Mouse (Mus musculus): ENCODE measurements at regions not wholly inside any gene's neighbourhood (a gene's known extent, or its start where the extent isn't known, plus 50 kb on each side); places are given as distances from the start of the nearest gene placed in this dataset.

DNA sequence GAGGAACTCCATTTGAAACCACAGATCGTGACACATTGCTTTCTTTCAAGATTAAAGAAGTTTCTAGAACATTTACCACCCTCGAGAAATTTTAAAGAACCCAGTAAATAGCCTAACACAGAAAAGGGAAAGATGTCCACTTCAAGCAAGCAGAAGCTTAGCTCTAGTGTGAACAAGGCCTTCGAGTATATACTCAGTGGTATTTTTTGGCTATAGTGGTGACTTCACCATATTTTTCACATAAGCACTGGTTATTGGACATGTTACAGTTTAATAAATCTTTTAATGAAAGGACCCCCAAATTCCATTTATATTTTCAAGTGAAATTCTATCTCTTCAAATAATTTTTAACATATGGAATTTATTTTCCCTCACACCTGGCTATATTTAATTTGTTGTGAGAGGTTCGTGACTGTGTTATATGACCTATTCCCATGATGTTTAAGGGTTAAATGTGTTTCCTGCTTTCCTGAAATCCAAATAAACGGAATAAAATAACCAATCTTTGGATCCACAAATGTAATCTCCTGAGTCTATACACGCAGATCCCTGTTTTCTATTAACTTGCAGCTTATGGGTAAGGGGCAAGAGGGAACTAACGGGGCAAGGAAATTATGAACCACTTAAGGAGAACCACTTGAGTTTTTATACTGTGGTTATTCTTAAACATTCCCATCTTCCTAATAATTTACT, 60.6 kb upstream of the Tas2r134 start:
- Histone ChIP-seq H3K4me1 (peaks cover 13% of the 10 kb centered on the region; the same call in 1 of the 2 replicates), H3K4me2 (no peak overlapping the region), H3K27ac (no peak overlapping the region), H3K4me3 (no peak overlapping the region), H3K36me3 (no peaks in the 10 kb centered on the region), H3K27me3 (no peaks in the 10 kb centered on the region), H3K9ac (no peak overlapping the region), H3K9me3 (no peaks in the 10 kb centered on the region)
- WGBS, result 30% methylated on average over 7 of the region's 7 CpGs
- ATAC-seq (ENCODE audit: insufficient number of reproducible peaks, low FRiP score, low TSS enrichment, low read depth), result no peak

DNA sequence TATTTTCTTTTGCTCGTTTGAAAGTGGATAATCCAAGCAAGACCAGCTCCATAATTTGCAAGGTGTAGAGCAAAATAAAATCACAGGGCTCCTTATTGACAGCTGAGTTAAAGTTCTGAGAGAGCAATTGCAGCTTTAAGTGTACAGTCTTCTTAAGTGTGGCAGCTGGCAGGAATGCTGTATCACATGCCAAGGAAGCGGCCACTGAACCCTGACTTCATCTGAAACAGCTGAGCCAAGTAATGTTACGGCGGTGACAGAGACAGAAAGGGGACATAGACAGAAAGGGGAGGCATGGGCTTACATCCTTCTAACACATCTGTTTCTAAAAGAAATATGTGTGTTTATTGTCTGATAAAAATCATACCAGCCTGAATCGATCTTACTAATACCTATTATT, 63.4 kb upstream of the Tas2r134 start:
- Histone ChIP-seq H3K9ac (no peak overlapping the region), H3K36me3 (no peaks in the 10 kb centered on the region), H3K4me3 (no peak overlapping the region), H3K4me1 (peaks cover 13% of the 10 kb centered on the region; the same call in 1 of the 2 replicates), H3K4me2 (no peak overlapping the region), H3K27ac (no peak overlapping the region), H3K9me3 (no peaks in the 10 kb centered on the region), H3K27me3 (no peaks in the 10 kb centered on the region)
- WGBS, result 45% methylated on average over 5 of the region's 5 CpGs
- no peak for ATAC-seq (ENCODE audit: insufficient number of reproducible peaks, low FRiP score, low TSS enrichment, low read depth)

DNA sequence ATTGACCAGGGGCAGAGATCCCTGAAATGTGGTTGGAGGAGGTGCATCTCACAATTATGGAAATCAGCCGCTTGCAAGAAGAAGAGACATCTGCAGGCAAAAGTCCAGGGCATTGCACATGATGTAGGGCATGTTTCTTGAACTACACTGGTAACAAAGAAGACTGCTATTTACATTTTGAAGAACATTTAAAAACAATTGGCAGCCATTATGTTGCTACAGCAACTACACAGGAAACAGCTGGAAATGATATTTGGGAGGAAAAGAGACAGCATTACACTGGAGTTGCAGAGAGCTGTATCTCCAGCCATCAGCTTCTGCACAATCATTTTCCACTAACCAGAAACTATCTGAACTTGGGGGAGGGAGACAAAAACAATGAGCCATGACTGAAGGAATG, 64.1 kb upstream of the Tas2r134 start:
- Histone ChIP-seq H3K36me3 (no peaks in the 10 kb centered on the region), H3K4me1 (peaks cover 13% of the 10 kb centered on the region; the same call in 1 of the 2 replicates), H3K4me2 (no peak overlapping the region), H3K4me3 (no peak overlapping the region), H3K27ac (no peak overlapping the region), H3K27me3 (no peaks in the 10 kb centered on the region), H3K9ac (no peak overlapping the region), H3K9me3 (no peaks in the 10 kb centered on the region)
- ATAC-seq (ENCODE audit: insufficient number of reproducible peaks, low FRiP score, low TSS enrichment, low read depth), result no peak
- 74% methylated on average over 1 of the region's 1 CpGs for whole genome bisulfite sequencing

DNA sequence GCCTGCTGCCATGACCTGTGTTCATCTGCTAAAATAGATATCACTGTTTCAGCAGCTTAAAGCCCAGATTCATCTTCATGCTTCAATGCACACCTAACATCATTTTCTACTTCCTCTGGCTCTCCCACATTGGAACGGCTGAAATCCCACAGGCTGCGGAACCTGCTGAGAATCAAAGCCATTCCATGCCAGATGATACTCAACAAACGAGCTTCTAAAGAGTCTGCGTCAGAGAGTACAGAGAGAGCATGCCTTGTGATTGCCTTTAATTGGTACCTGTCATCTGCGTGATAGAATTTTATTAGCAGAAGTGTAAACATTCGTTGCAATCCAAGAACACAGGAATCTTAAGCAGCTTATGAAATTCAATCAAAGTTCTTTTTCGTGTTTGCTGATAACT, 76.4 kb upstream of the Tas2r134 start:
- WGBS, result 25% methylated on average over 7 of the region's 7 CpGs
- Histone ChIP-seq H3K27me3 (no peaks in the 10 kb centered on the region), H3K9me3 (no peaks in the 10 kb centered on the region), H3K27ac (no peak overlapping the region), H3K9ac (no peak overlapping the region), H3K4me2 (no peak overlapping the region), H3K4me3 (no peak overlapping the region), H3K36me3 (no peaks in the 10 kb centered on the region), H3K4me1 (no peaks in the 10 kb centered on the region; the same call in 1 of the 2 replicates)
- no peak for ATAC-seq (ENCODE audit: insufficient number of reproducible peaks, low FRiP score, low TSS enrichment, low read depth)

DNA sequence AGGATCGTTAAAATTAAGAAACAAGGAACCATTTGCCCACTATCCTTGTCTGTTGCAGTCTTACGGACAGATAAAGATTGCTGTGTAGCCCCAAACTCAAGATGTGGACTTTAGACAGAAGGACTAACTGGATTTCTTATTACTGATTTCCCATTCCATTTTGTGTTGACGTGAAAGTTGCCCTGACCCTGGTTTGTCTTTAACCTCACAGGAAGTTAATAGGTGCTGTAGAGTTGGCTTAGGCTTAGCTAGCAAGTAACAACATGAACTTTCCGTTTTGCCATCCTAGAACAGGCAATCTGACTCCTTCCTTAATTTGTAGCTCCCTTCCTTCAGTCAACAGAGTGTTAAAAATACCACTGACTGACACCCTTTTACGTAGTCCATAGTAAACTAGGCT, 78.2 kb upstream of the Tas2r134 start:
- Histone ChIP-seq H3K36me3 (no peaks in the 10 kb centered on the region), H3K9ac (no peak overlapping the region), H3K27ac (no peak overlapping the region), H3K4me2 (no peak overlapping the region), H3K27me3 (no peaks in the 10 kb centered on the region), H3K4me1 (no peaks in the 10 kb centered on the region), H3K9me3 (no peaks in the 10 kb centered on the region), H3K4me3 (no peak overlapping the region)
- no peak for ATAC-seq (ENCODE audit: insufficient number of reproducible peaks, low FRiP score, low TSS enrichment, low read depth)
- 84% methylated on average over 5 of the region's 5 CpGs for WGBS

DNA sequence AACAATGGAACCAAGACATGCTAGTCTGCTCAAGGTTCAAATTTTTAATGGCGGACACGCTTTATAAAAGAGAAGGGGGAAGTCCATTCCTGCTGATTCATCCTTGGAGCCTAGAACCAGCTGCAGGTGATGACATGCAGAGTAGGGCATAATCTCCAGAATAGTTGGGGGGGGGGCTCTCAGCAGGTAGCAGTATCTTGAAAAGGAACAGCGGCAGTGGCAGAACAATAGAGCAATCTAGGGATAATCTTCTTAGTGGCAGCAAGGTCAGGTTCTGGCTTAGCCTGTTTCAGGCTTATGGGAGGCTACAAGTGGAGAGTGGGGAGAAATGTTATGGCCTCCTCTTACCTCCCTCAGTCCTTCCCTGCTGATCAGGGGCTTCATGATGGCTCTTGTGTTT, 81.1 kb upstream of the Tas2r134 start:
- no peak overlapping the region for H3K9ac ChIP-seq
- no peaks in the 10 kb centered on the region for H3K36me3 ChIP-seq
- H3K9me3 ChIP-seq, result no peaks in the 10 kb centered on the region
- no peaks in the 10 kb centered on the region for H3K4me1 ChIP-seq
- ATAC-seq (ENCODE audit: insufficient number of reproducible peaks, low FRiP score, low TSS enrichment, low read depth), result no peak
- no peak overlapping the region for H3K4me3 ChIP-seq
- H3K27me3 ChIP-seq, result no peaks in the 10 kb centered on the region
- H3K27ac ChIP-seq, result no peak overlapping the region
- no peak overlapping the region for H3K4me2 ChIP-seq
- WGBS, result 88% methylated on average over 3 of the region's 3 CpGs

DNA sequence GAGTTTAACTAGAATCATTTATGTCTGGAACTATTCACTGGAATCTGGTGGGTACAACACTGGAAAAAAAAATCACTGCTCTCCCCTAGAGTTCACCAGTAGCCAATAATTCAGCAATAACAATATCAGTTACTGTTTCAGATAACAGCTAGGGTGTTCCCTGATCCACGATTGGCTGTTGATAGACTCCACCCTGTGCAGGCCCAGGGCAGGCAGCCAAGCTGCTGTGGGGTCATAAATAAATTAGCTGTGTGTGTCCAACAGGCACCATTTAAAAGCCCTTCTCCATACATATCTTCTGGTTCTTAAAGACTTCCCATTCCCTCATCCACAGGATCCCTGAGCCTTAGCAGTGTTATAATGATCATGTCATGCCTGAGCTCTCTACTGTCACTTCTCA, 83.4 kb upstream of the Tas2r134 start:
- ATAC-seq (ENCODE audit: insufficient number of reproducible peaks, low FRiP score, low TSS enrichment, low read depth), result no peak
- Histone ChIP-seq H3K27me3 (no peaks in the 10 kb centered on the region), H3K9ac (no peak overlapping the region), H3K4me2 (no peak overlapping the region), H3K27ac (no peak overlapping the region), H3K36me3 (no peaks in the 10 kb centered on the region), H3K9me3 (no peaks in the 10 kb centered on the region), H3K4me3 (no peak overlapping the region), H3K4me1 (no peaks in the 10 kb centered on the region)
- WGBS, result 53% methylated on average over 1 of the region's 1 CpGs

DNA sequence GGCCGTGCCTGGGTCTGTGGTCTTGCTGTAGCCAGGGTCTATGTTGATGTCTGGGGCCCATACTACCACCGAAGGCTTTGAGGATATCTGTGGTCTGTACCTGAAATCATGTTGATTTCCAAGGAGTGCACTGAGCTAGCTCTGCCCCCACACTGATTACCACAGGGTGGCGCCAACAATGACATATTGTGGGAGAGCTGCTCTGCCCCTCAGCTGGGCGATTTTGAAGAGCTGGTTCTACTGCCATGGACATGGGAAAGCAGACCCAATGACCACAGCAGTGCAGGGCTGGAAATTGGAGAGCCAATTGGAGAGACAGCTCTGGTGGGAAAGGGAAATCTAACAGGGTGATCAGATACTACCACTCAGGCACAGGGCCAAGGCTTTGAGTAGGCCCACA, 85.0 kb upstream of the Tas2r134 start:
- H3K27ac ChIP-seq, result no peak overlapping the region
- H3K4me1 ChIP-seq, result no peaks in the 10 kb centered on the region
- H3K27me3 ChIP-seq, result no peaks in the 10 kb centered on the region
- H3K9ac ChIP-seq, result no peak overlapping the region
- no peak overlapping the region for H3K4me2 ChIP-seq
- 79% methylated on average over 4 of the region's 4 CpGs for WGBS
- no peak overlapping the region for H3K4me3 ChIP-seq
- ATAC-seq (ENCODE audit: insufficient number of reproducible peaks, low FRiP score, low TSS enrichment, low read depth), result no peak
- H3K9me3 ChIP-seq, result no peaks in the 10 kb centered on the region
- H3K36me3 ChIP-seq, result no peaks in the 10 kb centered on the region

DNA sequence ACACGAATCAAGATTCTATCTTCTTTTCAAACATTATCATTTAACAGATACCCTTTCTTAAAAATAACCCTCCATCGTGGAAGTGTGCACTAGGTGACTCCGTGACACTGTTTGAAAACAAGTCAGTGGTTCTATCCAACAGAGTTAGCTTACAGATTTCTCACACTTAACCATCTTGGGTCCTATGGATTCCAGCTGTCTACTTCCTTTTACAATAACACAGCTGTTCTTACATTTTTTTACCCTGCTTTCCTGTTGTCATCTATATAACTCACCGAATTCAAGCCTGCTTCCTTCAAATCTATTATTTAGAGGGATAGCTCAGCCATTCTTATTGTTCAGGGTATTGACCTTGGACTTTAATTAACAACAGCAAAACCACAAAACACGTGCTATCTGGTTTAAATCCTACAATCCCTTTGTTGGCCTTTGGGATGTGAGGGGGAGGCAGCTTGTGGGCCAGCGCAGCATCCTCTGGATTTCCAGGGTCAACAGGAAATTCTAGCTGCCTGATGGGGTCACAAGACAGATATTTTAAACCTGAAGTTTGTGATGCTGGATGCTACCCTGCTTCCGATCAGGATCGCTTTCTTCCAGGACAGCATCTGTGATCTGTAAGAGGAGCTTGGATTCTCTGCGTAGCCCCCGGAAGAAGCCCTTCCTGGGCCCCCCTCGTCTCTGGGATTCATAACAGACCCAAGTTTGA, 94.4 kb upstream of the Tas2r134 start:
- Histone ChIP-seq H3K36me3 (no peaks in the 10 kb centered on the region), H3K4me3 (no peak overlapping the region), H3K4me1 (no peaks in the 10 kb centered on the region), H3K9ac (no peak overlapping the region), H3K27ac (no peak overlapping the region), H3K4me2 (no peak overlapping the region), H3K27me3 (no peaks in the 10 kb centered on the region), H3K9me3 (no peaks in the 10 kb centered on the region)
- WGBS, result 67% methylated on average over 11 of the region's 11 CpGs
- ATAC-seq (ENCODE audit: insufficient number of reproducible peaks, low FRiP score, low TSS enrichment, low read depth), result no peak

DNA sequence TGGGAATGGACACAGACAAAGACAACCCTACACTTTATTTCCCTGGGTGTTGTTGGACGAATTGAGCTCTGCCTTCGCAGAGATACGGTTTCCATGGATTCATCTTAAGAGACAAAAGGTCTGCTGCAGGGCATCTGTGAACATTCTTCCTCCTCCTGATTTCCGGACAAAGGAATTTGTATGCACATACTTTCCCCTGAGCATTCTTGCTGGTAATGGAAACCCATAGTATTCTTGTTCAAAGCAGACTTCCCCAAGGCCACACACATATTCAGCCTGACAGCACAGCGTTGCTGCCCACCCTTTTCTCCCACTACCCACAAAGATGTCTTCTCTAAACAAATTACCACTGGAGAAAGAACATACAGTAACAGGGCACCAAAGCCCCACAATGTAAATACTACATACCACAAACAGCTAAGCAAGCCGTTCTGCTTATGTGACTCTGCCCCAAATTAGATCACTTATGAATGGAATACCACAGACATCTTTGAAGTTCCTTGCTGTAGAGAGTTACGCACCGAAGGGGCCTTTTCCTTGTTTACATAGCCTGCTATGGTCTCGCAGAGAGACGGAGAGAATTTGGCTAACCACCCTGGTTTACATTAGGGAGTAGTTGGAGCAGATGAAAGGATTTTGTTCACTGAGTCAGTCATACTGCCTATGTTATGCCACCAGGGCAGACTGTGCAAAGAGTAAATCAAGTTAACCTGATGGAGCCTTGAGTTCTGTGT, 96.0 kb upstream of the Tas2r134 start:
- Histone ChIP-seq H3K36me3 (no peaks in the 10 kb centered on the region), H3K4me1 (no peaks in the 10 kb centered on the region), H3K27me3 (no peaks in the 10 kb centered on the region), H3K4me3 (no peak overlapping the region), H3K9ac (no peak overlapping the region), H3K27ac (no peak overlapping the region), H3K9me3 (no peaks in the 10 kb centered on the region), H3K4me2 (no peak overlapping the region)
- WGBS, result 33% methylated on average over 10 of the region's 10 CpGs
- ATAC-seq (ENCODE audit: insufficient number of reproducible peaks, low FRiP score, low TSS enrichment, low read depth), result peak; percentile 61

DNA sequence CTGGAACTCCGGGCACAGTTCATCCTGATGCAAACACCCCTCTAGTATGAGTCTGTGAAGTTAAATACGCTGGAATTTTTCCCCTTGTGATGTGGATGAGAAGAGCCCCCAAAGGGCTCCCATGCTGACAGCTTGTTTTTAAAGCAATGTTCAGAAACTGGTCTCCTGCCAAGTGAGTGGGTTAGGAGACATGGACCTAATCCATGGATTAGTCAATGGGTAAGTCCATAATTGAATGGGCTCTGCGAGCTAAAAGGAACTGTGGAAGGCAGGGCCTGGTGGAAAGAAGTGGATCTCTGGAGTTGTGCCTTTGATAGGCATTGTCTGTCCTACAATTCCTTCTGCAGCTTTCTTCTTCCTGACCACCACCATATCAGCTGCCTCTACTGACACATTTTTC, 104.5 kb upstream of the Tas2r134 start:
- H3K9ac ChIP-seq, result no peak overlapping the region
- 75% methylated on average over 3 of the region's 3 CpGs for WGBS
- no peak overlapping the region for H3K4me3 ChIP-seq
- H3K36me3 ChIP-seq, result no peaks in the 10 kb centered on the region
- H3K27ac ChIP-seq, result no peak overlapping the region
- H3K4me2 ChIP-seq, result no peak overlapping the region
- ATAC-seq (ENCODE audit: insufficient number of reproducible peaks, low FRiP score, low TSS enrichment, low read depth), result no peak
- no peaks in the 10 kb centered on the region for H3K4me1 ChIP-seq
- H3K27me3 ChIP-seq, result no peaks in the 10 kb centered on the region
- no peaks in the 10 kb centered on the region for H3K9me3 ChIP-seq

Data from limb, embryonic 15.5 days (tissue).